Mouse (Mus musculus) liver, postnatal 0 days (tissue): Measurements from ENCODE around the gene Gmfg.

Experiments
- CTCF ChIP-seq: sonication (generic); IDR thresholded peaks from 2 replicates; pipeline ENCODE4 v1.5.1; 2016; ENCODE audit warnings: antibody characterized with exemption, low read depth
- EP300 ChIP-seq: IDR thresholded peaks from 2 replicates; pipeline ENCODE4 v1.6.1; 2016; ENCODE audit warnings: antibody characterized with exemption, low read depth, mild to moderate bottlenecking

DNA sequence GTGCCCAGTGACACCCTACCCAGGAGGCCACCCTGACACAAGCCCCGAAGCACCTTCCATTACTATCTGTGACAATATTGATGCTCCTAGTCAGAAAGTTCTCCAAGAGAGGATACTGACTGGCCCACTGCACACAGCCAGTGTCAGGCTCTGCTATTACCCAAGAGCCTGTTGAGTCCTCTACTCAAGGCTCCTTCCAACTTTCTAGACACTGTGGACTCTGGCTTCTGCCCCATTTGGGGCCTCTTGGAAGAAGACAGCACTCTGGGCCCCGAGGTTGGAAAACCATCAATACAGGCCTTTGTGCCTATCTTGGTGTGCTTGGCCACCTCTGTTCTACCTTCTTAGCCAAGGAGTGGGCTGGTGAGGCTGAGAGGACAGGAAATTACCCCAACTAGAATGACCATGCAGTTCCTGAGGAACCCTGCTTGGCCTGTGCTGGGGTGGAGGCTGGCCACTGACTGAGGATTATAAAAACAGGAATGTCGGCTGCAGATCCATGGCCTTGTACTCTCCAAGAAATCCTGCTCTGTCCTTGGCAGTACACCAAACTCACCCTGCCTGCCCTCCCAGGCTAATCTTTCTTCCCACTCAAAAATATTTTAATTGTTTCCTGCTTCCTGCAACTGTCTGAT lies 26.3 kb upstream of the Gmfg start:
- TF ChIP-seq CTCF, result no peak
- no peak for TF ChIP-seq EP300
